Mouse (Mus musculus) adrenal gland, adult 8-10 months (tissue): ENCODE measurements around the gene Cldnd1. TPM values are rescaled to one million over a fixed set of nuclear protein-coding genes. Genes with fewer than 3 reads are reported as not detected.
A peak's percentile ranks its signal among the peaks of the same experiment; 100 is the strongest.

Experiments
- DNase-seq: peaks from one replicate; pipeline ENCODE4 v3.0.0; 2022
- total RNA-seq, 4 experiments: library from RNA; stranded (reverse); gene quantifications; 2 replicates each; pipeline ENCODE4 v1.2.4; 2022

The Cldnd1 gene
- 10 to 100 TPM; 47.0 to 70.2 (median 58.4) TPM for total RNA-seq

- DNase-seq, result peak; percentile 97
Observed at GRCm38 (mm10) chr16:58727477-58728131, at the start of gene Cldnd1. TSS of gene Cldnd1 (plus strand) at chr16:58727910.

- no peak for DNase-seq
Observed at GRCm38 (mm10) chr16:58678660-58679059, 49.0 kb upstream of the Cldnd1 start.

- DNase-seq, result no peak
Observed at GRCm38 (mm10) chr16:58682046-58682445, 45.7 kb upstream of the Cldnd1 start.

GRCm38 (mm10) chr16:58682870-58683269, 44.8 kb upstream of the Cldnd1 start:
- no peak for DNase-seq

- no peak for DNase-seq
Observed at GRCm38 (mm10) chr16:58683911-58684310, 43.8 kb upstream of the Cldnd1 start.

GRCm38 (mm10) chr16:58684537-58684936, 43.2 kb upstream of the Cldnd1 start:
- DNase-seq, result no peak

GRCm38 (mm10) chr16:58685548-58686537, 41.9 kb upstream of the Cldnd1 start:
- no peak for DNase-seq

- no peak for DNase-seq
Observed at GRCm38 (mm10) chr16:58688534-58688933, 39.2 kb upstream of the Cldnd1 start.

GRCm38 (mm10) chr16:58689555-58690169, 38.0 kb upstream of the Cldnd1 start:
- no peak for DNase-seq

GRCm38 (mm10) chr16:58690322-58690732, 37.4 kb upstream of the Cldnd1 start:
- DNase-seq, result no peak

- no peak for DNase-seq
Observed at GRCm38 (mm10) chr16:58694091-58694490, 33.6 kb upstream of the Cldnd1 start.

- no peak for DNase-seq
Observed at GRCm38 (mm10) chr16:58696796-58697195, 30.9 kb upstream of the Cldnd1 start.

- no peak for DNase-seq
Observed at GRCm38 (mm10) chr16:58697261-58697660, 30.4 kb upstream of the Cldnd1 start.

- no peak for DNase-seq
Observed at GRCm38 (mm10) chr16:58700174-58700573, 27.5 kb upstream of the Cldnd1 start.

GRCm38 (mm10) chr16:58700816-58701424, 26.8 kb upstream of the Cldnd1 start:
- DNase-seq, result no peak

- DNase-seq, result no peak
Observed at GRCm38 (mm10) chr16:58701779-58702178, 25.9 kb upstream of the Cldnd1 start.

- DNase-seq, result no peak
Observed at GRCm38 (mm10) chr16:58702329-58702932, 25.3 kb upstream of the Cldnd1 start.

- DNase-seq, result no peak
Observed at GRCm38 (mm10) chr16:58703382-58704124, 24.2 kb upstream of the Cldnd1 start.

- no peak for DNase-seq
Observed at GRCm38 (mm10) chr16:58704999-58705398, 22.7 kb upstream of the Cldnd1 start.

- no peak for DNase-seq
Observed at GRCm38 (mm10) chr16:58707276-58707905, 20.3 kb upstream of the Cldnd1 start.
